Mouse (Mus musculus) limb, embryonic 10.5 days (tissue): Measurements from ENCODE around the gene Gm5565. TPM values are rescaled to one million over a fixed set of nuclear protein-coding genes. Genes with fewer than 3 reads are reported as not detected.
"Not testable (repeated sequence)": the region's sequence is repeated elsewhere in the genome, so short reads cannot be mapped to it uniquely, and the experiment has no call there.

Experiments
- DNase-seq: peaks from one replicate; pipeline ENCODE4 v3.0.0-alpha.2; 2017; ENCODE audit warnings: low spot score
- H3K27ac ChIP-seq: fragments of 300-500 bp; sonication (generic); 2 replicates; pipeline ENCODE4 v1.5.1; 2016; ENCODE audit warnings: mild to moderate bottlenecking
- H3K27me3 ChIP-seq: fragments of 300-500 bp; sonication (generic); 2 replicates; pipeline ENCODE4 v1.6.1; 2016; ENCODE audit warnings: low read depth, mild to moderate bottlenecking; ENCODE audit not compliant: poor library complexity, severe bottlenecking
- H3K36me3 ChIP-seq: fragments of 300-500 bp; sonication (generic); 2 replicates; pipeline ENCODE4 v1.6.1; 2016; ENCODE audit warnings: mild to moderate bottlenecking, moderate library complexity
- H3K4me1 ChIP-seq: fragments of 300-500 bp; sonication (generic); 2 replicates; pipeline ENCODE4 v1.6.1; 2016
- H3K4me3 ChIP-seq: fragments of 300-500 bp; sonication (generic); 2 replicates; pipeline ENCODE4 v1.5.1; 2016; ENCODE audit warnings: mild to moderate bottlenecking, moderate library complexity
- H3K9me3 ChIP-seq: fragments of 300-500 bp; sonication (generic); replicated peaks from 2 replicates; pipeline ENCODE4 v1.6.1; 2016; ENCODE audit warnings: mild to moderate bottlenecking
- WGBS: fragments of 180-500 bp; shearing (Covaris S2); methylation state at CpG from one replicate; pipeline ENCODE4 v1.1.7; 2016; 5-methylcytosine and 5-hydroxymethylcytosine counted together
- polyA plus RNA-seq: library from polyadenylated mRNA; unstranded; fragments of >200 nt; fragmentation: Nextera tagmentation; extraction: Ambion mirVana; gene quantifications from 2 replicates; pipeline ENCODE4 v1.2.1, GENCODE M21; 2016

The Gm5565 gene
- not detected in 2 replicates for polyA plus RNA-seq

DNA sequence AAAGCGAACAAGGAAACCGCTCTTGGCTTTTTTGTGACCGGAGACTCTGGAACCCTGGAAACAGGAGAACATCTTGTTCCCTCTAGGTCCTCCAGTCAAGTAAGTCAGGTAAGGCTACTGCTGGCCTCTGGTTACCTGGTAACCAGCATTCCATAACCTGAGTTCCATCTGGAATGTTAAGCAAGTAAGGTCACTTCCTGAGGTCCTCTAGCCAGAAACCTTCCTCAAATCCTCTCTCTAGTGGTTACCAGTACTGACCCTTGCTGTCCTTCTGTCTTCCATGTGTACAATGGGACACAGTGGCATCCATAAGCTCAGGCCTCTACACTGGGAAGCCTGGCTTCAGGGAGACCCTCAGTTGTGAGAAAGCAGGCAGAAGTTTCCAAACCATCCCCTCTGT, at the start of gene Gm5565:
Gm5565 (minus strand) TSS at position 101 of the 400 bp plus-strand sequence.
- H3K27me3 ChIP-seq, H3K36me3 ChIP-seq, H3K4me3 ChIP-seq, H3K9me3 ChIP-seq, H3K4me1 ChIP-seq, DNase-seq, H3K27ac ChIP-seq: not testable (repeated sequence)
- WGBS, result 92% methylated on average over 3 of the region's 3 CpGs

DNA sequence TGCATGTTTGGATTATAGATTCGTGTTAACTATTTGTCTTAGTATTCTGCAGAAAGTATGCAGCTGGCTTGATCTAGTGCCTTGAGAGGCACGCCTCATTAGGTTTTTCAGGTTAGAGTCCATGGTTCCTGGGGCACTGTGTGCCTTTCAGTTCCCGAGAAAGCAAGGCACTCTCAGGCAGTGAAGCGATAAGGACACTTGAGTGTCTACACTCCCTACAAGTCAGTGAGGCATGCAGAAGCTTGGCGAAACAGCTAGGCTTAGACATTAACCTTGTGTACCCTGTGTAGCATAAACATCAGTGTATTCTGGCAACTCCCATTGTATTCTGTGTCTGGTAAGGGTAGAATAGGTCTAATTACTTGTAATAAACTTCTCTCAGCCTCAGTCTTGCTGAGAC, 45.2 kb upstream of the Gm5565 start:
- Histone ChIP-seq H3K9me3 (no peaks in the 10 kb centered on the region), H3K4me3 (no peak overlapping the region), H3K27ac (no peak overlapping the region), H3K4me1 (no peaks in the 10 kb centered on the region), H3K36me3 (peaks cover 86% of the 10 kb centered on the region), H3K27me3 (no peaks in the 10 kb centered on the region)
- DNase-seq, result no peak
- WGBS, result 93% methylated on average over 5 of the region's 5 CpGs

DNA sequence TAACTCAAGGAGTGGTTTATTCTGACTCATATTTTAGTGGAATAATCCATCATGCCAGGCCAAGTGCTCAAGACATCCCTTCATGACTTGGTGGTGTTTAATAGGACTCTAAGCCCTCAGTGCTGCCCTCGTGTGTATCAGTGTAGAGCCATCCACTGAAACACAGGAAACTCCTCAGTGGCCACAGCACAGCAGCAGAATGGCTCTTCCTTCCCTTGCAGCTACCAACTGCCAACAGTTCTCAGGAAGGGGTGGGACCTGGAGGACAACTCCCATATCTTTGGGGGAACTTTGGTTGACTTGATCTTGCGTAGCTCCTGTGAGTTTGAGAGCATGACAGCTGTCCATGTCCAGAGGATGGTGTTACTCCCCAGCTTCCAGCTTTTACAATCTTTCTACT, 43.6 kb upstream of the Gm5565 start:
- Histone ChIP-seq H3K4me3 (no peak overlapping the region), H3K4me1 (no peaks in the 10 kb centered on the region), H3K9me3 (no peaks in the 10 kb centered on the region), H3K27me3 (no peaks in the 10 kb centered on the region), H3K36me3 (peaks cover 70% of the 10 kb centered on the region), H3K27ac (no peak overlapping the region)
- DNase-seq, result no peak
- 83% methylated on average over 2 of the region's 2 CpGs for WGBS

DNA sequence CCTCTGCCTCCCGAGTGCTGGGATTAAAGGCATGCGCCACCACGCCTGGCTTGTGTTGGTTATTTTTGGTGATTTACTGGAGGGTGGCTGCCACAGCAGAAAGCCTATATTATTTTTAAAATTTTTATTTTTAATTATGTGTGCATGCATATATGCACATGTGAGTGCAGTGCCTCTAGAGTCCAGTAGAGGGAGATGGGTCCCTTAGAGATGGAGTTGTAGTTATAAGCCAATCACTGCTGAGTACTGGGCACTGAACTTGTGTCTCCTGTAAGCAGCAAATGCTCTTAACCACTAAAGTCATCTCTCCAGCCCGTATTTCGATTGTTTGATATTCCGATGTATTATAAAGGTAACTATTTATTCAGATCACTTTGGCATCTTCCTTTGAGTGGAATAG, 40.2 kb upstream of the Gm5565 start:
- H3K27me3 ChIP-seq, result no peaks in the 10 kb centered on the region
- no peaks in the 10 kb centered on the region for H3K9me3 ChIP-seq
- DNase-seq, result no peak
- WGBS, result 97% methylated on average over 6 of the region's 6 CpGs
- peaks cover 37% of the 10 kb centered on the region for H3K36me3 ChIP-seq
- H3K27ac ChIP-seq, result no peak overlapping the region
- H3K4me1 ChIP-seq, result no peaks in the 10 kb centered on the region
- H3K4me3 ChIP-seq, result no peak overlapping the region

DNA sequence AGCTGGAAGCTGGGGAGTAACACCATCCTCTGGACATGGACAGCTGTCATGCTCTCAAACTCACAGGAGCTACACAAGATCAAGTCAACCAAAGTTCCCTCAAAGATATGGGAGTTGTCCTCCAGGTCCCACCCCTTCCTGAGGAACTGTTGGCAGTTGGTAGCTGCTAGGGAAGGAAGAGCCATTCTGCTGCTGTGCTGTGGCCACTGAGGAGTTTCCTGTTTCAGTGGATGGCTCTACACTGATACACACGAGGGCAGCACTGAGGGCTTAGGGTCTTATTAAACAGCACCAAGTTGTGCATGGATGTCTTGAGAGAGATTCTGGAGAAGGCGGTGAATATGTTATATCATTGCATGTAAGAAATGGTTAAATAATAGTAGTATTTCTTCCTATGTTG, 39.2 kb upstream of the Gm5565 start:
- no peak for DNase-seq
- Histone ChIP-seq H3K36me3 (peaks cover 27% of the 10 kb centered on the region), H3K4me3 (no peak overlapping the region), H3K27ac (no peak overlapping the region), H3K9me3 (no peaks in the 10 kb centered on the region), H3K27me3 (no peaks in the 10 kb centered on the region), H3K4me1 (no peaks in the 10 kb centered on the region)
- WGBS, result 89% methylated on average over 2 of the region's 2 CpGs

DNA sequence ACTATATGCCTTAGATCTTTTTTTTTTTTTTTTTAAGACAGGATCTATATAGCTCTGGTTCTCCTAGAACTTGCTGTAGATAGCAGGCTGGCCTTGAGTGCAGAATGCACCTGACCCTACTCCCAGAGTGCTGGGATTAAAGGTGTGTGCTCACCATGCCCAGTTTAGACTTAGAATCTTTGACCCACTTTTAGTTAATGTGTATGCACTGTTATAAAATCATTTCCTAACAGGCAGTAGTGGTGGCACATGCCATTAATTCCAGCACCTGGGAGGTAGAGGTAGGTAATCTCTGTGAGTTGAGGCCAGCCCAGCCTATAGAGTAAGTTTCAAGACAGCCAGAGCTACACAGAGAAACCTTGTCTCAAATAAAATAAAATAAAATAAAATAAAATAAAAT, 38.7 kb upstream of the Gm5565 start:
- DNase-seq, result no peak
- Histone ChIP-seq H3K36me3 (peaks cover 22% of the 10 kb centered on the region), H3K27me3 (no peaks in the 10 kb centered on the region), H3K27ac (no peak overlapping the region), H3K4me1 (no peaks in the 10 kb centered on the region), H3K4me3 (no peak overlapping the region), H3K9me3 (no peaks in the 10 kb centered on the region)

DNA sequence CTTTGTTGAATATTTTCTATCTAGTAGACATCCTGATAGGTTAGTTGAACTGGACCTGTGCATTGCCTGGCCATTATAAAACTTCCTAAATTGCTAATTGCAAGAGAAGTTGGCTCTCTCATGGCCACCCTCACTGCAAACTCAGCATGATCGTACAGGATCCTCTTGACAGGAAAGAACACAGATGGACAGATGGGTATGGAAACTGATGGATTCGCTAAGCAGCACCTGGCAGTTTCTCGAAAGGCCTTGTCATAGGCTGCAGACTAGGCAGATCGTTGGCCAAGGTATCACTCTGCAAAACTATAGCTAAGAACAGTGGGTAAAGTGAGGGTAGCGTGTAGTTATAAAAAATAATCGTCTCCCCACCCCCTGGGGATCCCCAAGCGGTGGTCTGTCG, 33.0 kb upstream of the Gm5565 start:
- WGBS, result 82% methylated on average over 8 of the region's 8 CpGs

DNA sequence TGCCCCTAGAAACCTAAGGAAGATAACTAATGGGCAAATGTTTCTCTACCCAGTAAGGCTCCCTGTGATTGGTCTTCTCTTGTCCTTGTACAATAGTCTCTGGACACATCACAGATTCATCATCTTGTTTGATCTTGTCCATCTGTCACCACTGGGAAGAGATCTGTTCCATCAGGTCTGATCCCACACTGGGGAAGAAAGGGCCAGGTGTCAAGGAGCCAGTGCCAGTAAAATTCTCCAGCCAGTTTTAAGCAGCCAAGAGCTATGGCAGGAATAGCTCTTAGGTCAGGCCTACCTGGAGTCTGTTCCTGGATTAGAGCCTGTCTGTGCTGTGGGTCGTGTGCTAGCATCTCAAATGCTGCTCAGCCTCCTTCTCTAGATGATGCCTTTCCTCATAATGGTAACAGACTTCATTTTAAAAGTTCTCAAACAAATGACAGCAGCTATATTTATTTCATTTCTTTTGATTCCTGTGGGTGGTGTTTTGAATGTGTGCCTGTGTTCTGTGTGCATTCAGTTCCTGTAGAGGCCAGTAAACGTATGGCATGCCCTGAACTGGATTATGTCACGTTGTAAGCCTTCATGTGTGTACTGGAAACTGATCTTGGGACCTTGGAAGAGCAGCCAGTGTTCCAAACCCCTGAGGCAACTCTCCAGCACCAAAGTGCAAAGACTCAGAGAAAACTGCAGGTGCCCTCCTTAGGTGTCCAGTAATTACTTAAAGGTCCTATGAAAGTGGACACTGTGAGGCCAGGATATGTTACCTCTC, 30.3 kb upstream of the Gm5565 start:
- DNase-seq, result no peak
- no peaks in the 10 kb centered on the region for H3K36me3 ChIP-seq
- no peak overlapping the region for H3K27ac ChIP-seq
- no peak overlapping the region for H3K4me3 ChIP-seq
- no peaks in the 10 kb centered on the region for H3K9me3 ChIP-seq
- H3K4me1 ChIP-seq, result no peaks in the 10 kb centered on the region
- H3K27me3 ChIP-seq, result no peaks in the 10 kb centered on the region
- 66% methylated on average over 3 of the region's 3 CpGs for WGBS

More for the DNA sequence above, 33.0 kb upstream of the Gm5565 start:
- Histone ChIP-seq H3K36me3 (no peaks in the 10 kb centered on the region), H3K27ac (no peak overlapping the region), H3K27me3 (no peaks in the 10 kb centered on the region), H3K4me1 (no peaks in the 10 kb centered on the region), H3K4me3 (no peak overlapping the region), H3K9me3 (no peaks in the 10 kb centered on the region)
- no peak for DNase-seq

DNA sequence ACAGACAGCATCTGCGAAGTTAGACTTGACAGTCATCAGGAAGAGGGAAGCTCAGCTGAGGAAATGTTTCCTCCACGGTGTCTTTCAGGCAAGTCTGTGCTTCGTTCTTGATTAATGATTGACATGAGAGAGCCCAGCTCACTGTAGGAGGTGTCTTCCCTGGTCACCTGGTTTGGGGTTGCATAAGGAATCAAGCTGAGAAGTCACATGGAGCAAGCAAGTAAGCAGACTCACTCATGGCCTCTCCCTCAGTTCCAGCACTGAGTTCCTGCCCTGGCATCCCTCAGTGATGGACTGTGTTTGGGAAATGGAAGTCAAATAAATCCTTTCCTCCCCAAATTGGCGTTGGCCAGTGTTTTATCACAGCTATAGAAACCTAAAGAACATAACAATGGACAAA, 29.8 kb upstream of the Gm5565 start:
- no peaks in the 10 kb centered on the region for H3K27me3 ChIP-seq
- WGBS, result 71% methylated on average over 4 of the region's 4 CpGs
- no peak overlapping the region for H3K4me3 ChIP-seq
- no peaks in the 10 kb centered on the region for H3K9me3 ChIP-seq
- H3K4me1 ChIP-seq, result no peaks in the 10 kb centered on the region
- no peaks in the 10 kb centered on the region for H3K36me3 ChIP-seq
- DNase-seq, result no peak
- no peak overlapping the region for H3K27ac ChIP-seq

DNA sequence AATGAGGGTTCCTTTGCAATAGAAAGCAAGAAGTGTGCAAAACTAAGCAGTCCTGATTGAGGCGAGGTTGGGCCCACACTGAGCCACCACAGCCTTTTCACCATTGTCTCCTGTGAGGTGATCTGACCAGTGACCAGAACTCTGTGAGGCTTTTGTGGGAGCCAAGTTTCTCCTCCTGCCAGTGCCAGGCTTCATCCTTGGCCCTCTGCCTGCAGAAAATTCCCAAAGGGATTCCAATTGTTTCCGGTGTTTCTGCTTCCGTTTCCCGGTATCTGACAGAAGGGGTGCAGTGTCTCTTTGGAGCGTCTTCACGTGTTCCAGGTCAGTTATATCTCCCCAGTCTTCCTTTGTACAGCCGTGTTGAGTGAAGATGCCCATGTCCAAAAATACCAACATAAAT, 28.4 kb upstream of the Gm5565 start:
- no peak for DNase-seq
- Histone ChIP-seq H3K9me3 (0 out of 2 replicates have a peak, but pooled peaks cover 2% of the 10 kb centered on the region), H3K36me3 (no peaks in the 10 kb centered on the region), H3K4me1 (no peaks in the 10 kb centered on the region), H3K4me3 (no peak overlapping the region), H3K27ac (no peak overlapping the region), H3K27me3 (no peaks in the 10 kb centered on the region)
- whole genome bisulfite sequencing, result 91% methylated on average over 7 of the region's 7 CpGs

DNA sequence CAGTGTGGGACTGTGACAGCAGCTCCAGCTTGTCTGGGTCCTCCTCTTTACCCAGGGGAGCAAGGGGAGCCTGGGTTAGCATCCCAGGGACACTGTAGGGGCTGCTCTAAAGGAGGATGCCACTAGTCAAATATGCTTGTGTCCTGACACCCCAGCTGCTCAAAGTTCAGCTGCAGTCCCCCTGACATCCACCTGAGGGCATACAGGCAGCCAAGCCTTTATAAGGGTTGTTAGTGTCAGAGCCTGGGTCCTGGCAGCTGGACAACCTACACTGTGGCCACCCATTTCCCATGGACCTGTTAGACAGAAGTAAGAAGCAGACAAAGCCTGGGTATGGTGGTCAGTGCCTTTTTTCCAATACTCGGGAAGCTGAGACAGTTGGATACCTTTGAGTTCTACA, 27.8 kb upstream of the Gm5565 start:
- DNase-seq, result no peak
- Histone ChIP-seq H3K27me3 (no peaks in the 10 kb centered on the region), H3K27ac (no peak overlapping the region), H3K36me3 (no peaks in the 10 kb centered on the region), H3K9me3 (0 out of 2 replicates have a peak, but pooled peaks cover 3% of the 10 kb centered on the region), H3K4me3 (no peak overlapping the region), H3K4me1 (no peaks in the 10 kb centered on the region)
- 88% methylated on average over 1 of the region's 1 CpGs for WGBS

DNA sequence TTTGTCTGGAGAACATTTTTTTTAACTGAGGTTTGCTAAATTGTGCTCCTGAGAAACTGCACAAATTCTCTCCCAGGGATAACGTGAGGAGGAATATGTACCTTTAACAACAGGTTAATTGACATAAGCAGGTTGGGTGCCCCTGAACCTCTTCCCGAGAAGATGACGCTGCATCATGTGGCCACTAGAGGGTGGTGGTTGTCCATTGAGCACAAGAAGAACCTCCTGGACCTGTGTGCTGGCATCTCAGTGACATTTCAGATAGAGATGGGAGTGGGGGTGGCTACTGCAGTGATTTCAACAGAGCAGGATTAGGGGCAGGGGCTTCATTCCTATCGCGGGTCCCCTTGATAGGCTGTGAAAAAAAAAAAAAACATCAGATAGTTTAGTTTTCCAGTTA, 27.1 kb upstream of the Gm5565 start:
- not testable (repeated sequence) for H3K36me3 ChIP-seq, H3K9me3 ChIP-seq, DNase-seq, H3K4me1 ChIP-seq, H3K4me3 ChIP-seq, H3K27me3 ChIP-seq, H3K27ac ChIP-seq
- WGBS, result 26% methylated on average over 5 of the region's 5 CpGs

DNA sequence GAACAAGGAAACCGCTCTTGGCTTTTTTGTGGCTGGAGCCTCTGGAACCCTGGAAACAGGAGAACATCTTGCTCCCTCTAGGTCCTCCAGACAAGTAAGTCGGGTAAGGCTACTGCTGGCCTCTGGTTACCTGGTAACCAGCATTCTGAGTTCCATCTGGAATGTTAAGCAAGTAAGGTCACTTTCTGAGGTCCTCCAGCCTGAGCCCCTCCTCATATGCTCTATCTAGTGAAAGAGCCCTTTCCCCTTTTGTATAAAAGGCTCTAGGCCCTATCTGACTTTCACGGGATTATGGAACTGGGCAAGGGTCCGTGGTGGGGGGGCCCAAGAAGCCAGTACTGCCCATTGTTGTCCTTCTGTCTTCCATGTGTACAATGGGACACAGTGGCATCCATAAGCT, 24.9 kb upstream of the Gm5565 start, which contains the start of gene 1700001J03Rik:
1700001J03Rik (minus strand) TSS at position 101 of the 400 bp plus-strand sequence.
- not testable (repeated sequence) for H3K27me3 ChIP-seq, H3K27ac ChIP-seq, H3K36me3 ChIP-seq, DNase-seq, H3K9me3 ChIP-seq, H3K4me1 ChIP-seq, H3K4me3 ChIP-seq
- WGBS, result 84% methylated on average over 4 of the region's 4 CpGs

DNA sequence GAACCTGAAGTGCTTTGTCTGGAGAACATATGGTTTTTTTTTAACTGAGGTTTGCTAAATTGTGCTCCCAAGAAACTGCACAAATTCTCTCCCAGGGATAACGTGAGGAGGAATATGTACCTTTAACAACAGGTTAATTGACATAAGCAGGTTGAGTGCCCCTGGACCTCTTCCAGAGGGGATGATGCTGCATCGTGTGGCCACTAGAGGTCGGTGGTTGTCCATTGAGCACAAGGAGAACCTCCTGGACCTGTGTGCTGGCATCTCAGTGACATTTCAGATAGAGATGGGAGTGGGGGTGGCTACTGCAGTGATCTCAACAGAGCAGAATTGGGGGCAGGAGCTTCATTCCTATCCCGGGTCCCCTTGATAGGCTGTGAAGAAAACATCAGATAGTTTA, 12.4 kb upstream of the Gm5565 start:
- H3K9me3 ChIP-seq, H3K4me1 ChIP-seq, H3K27me3 ChIP-seq, H3K36me3 ChIP-seq, H3K4me3 ChIP-seq, DNase-seq, H3K27ac ChIP-seq: not testable (repeated sequence)
- WGBS, result 68% methylated on average over 4 of the region's 4 CpGs
